Mouse (Mus musculus) hindbrain, embryonic 13.5 days (tissue): ENCODE measurements around the gene Bpifa6. TPM values are rescaled to one million over a fixed set of nuclear protein-coding genes. Genes with fewer than 3 reads are reported as not detected.

ENCODE experiments used
- polyA plus RNA-seq: library from polyadenylated mRNA; unstranded; fragments of >200 nt; fragmentation: Nextera tagmentation; extraction: Ambion mirVana; gene quantifications from 2 replicates; pipeline ENCODE4 v1.2.1, GENCODE M21; 2015

Gene Bpifa6
- polyA plus RNA-seq, 1 experiment from 2014 or later: not detected

Other genes with a start within 250 kb of the Bpifa6 start
- gene Mapre1, start 233.7 kb upstream of the Bpifa6 start, polyA plus RNA-seq: 430 and 438 TPM in 2 replicates
- gene Efcab8, start 195.0 kb upstream of the Bpifa6 start, polyA plus RNA-seq: not detected in 2 replicates
- not detected in 2 replicates for gene Sun5, start 103.9 kb upstream of the Bpifa6 start, polyA plus RNA-seq
- gene Bpifb2, start 99.9 kb upstream of the Bpifa6 start, polyA plus RNA-seq: not detected in 2 replicates
- not detected in 2 replicates for gene Bpifb6, start 74.6 kb upstream of the Bpifa6 start, polyA plus RNA-seq
- gene Bpifb3, start 56.7 kb upstream of the Bpifa6 start, polyA plus RNA-seq: 0.12 TPM in 1 of 2 replicates, not detected in the other
- gene Bpifb4, start 36.7 kb upstream of the Bpifa6 start, polyA plus RNA-seq: not detected in 2 replicates
- gene Bpifa2, start 33.3 kb downstream of the Bpifa6 start, polyA plus RNA-seq: not detected in 2 replicates
- gene Bpifa3, start 155.4 kb downstream of the Bpifa6 start, polyA plus RNA-seq: not detected in 2 replicates
- gene Bpifa1, start 167.9 kb downstream of the Bpifa6 start, polyA plus RNA-seq: not detected in 2 replicates
- gene Bpifa5, start 187.7 kb downstream of the Bpifa6 start, polyA plus RNA-seq: not detected in 2 replicates
- gene Bpifb1, start 215.9 kb downstream of the Bpifa6 start, polyA plus RNA-seq: 0.27 TPM in 1 of 2 replicates, not detected in the other
- gene Bpifb5, start 248.8 kb downstream of the Bpifa6 start, polyA plus RNA-seq: 0.26 and 0.39 TPM in 2 replicates